Mouse (Mus musculus): ENCODE data around the gene Olfr875.

GRCm38 (mm10) chr9:37770661-37771060 is 996 bp upstream of the Olfr875 start:
- TF ChIP-seq CTCF (IDR thresholded peaks at IDR 0.05; ENCODE audit: low read depth) (no peak), EP300 (IDR thresholded peaks at IDR 0.05; ENCODE audit: low read depth) (no peak)
